Mouse (Mus musculus): ENCODE measurements around the gene Tanc1.

GRCm38 (mm10) chr2:59882742-59883281, 271.0 kb downstream of the Tanc1 start:
- TF ChIP-seq CTCF (IDR thresholded peaks at IDR 0.05; ENCODE audit: low read depth) (no peak), EP300 (IDR thresholded peaks at IDR 0.05; ENCODE audit: low read depth) (0 out of 2 replicates have a peak, but pooled peaks have one; percentile 18)
